Mouse (Mus musculus) embryonic fibroblast, embryonic 13.5 days (primary cell): ENCODE data around the gene Odf2.

Experiments
- CTCF ChIP-seq: IDR thresholded peaks from 2 replicates; pipeline ENCODE4 v1.5.1; 2011; ENCODE audit warnings: mild to moderate bottlenecking, control low read depth, low read length, moderate library complexity, borderline replicate concordance; ENCODE audit not compliant: insufficient read depth
- POLR2A ChIP-seq: IDR thresholded peaks from 2 replicates; pipeline ENCODE4 v1.6.1; 2011; ENCODE audit warnings: low read depth, mild to moderate bottlenecking, control low read depth, low read length, moderate library complexity

GRCm38 (mm10) chr2:29934906-29935599 is 46.0 kb downstream of the Odf2 start, which contains the start of gene Gle1:
- TF ChIP-seq CTCF (no peak), POLR2A (peak; percentile 93)
